8 mouse cellular contexts compared by ENCODE assay signal in genomic region chr9:53535416-53536320, GRCm38 (mm10). TPM values are rescaled to one million over a fixed set of nuclear protein-coding genes. Genes with fewer than 3 reads are reported as not detected.
DNase-seq lines count a peak whose midpoint lies in the region; ATAC-seq and TF ChIP-seq lines count a peak whose summit lies in the region.

No protein-coding gene starts in this region.

- peak overlapping the region; percentile 66; the same call in 1 of the 2 replicates for H3K27ac ChIP-seq in left cerebral cortex, adult 2 months
- H3K27ac ChIP-seq in forebrain, postnatal 0 days (ENCODE audit: low read depth, low read length), result peak overlapping the region; percentile 74
- H3K27ac ChIP-seq in midbrain, embryonic 12.5 days (replicated peaks), result peak overlapping the region; percentile 81

- H3K4me3 ChIP-seq in left cerebral cortex, adult 2 months, result peak overlapping the region; percentile 91
- H3K4me3 ChIP-seq in forebrain, postnatal 0 days (ENCODE audit: low read depth, low read length), result peak overlapping the region; percentile 95
- peak overlapping the region; percentile 90 for H3K4me3 ChIP-seq in midbrain, embryonic 12.5 days

- H3K36me3 ChIP-seq in forebrain, postnatal 0 days (ENCODE audit: insufficient read depth), result 0 out of 2 replicates have a peak, but pooled peaks cover 3% of the 10 kb centered on the region
- H3K36me3 ChIP-seq in midbrain, embryonic 12.5 days, result peaks cover 12% of the 10 kb centered on the region

- H3K27me3 ChIP-seq in forebrain, postnatal 0 days (ENCODE audit: insufficient read depth, low read length), result no peaks in the 10 kb centered on the region
- no peaks in the 10 kb centered on the region for H3K27me3 ChIP-seq in midbrain, embryonic 12.5 days

- TF ChIP-seq CTCF in left cerebral cortex, adult 2 months (IDR thresholded peaks at IDR 0.05), result no peak
- TF ChIP-seq CTCF in forebrain, postnatal 0 days (IDR thresholded peaks at IDR 0.05; ENCODE audit: low read depth), result no peak

- peak overlapping the region; percentile 50 for H3K9ac ChIP-seq in forebrain, postnatal 0 days
- peak overlapping the region; percentile 66 for H3K9ac ChIP-seq in midbrain, embryonic 12.5 days (replicated peaks)

- peak overlapping the region; percentile 66 for H3K4me2 ChIP-seq in forebrain, postnatal 0 days (ENCODE audit: low read depth)
- H3K4me2 ChIP-seq in midbrain, embryonic 12.5 days (replicated peaks), result peak overlapping the region; percentile 88

- H3K4me1 ChIP-seq in forebrain, postnatal 0 days (ENCODE audit: insufficient read depth), result peaks cover 5% of the 10 kb centered on the region; the same call in 1 of the 2 replicates
- peaks cover 28% of the 10 kb centered on the region for H3K4me1 ChIP-seq in midbrain, embryonic 12.5 days

- DNase-seq in left cerebral cortex, adult 2 months (ENCODE audit: extremely low spot score in 1 of 2, low spot score in 2 of 2), result no peak
- DNase-seq in left cerebral cortex, postnatal 14 days (ENCODE audit: low spot score in 2 of 2), result no peak
- peak; percentile 21 for DNase-seq in c-Kit-negative CD71-positive TER-119-positive erythroid progenitor cells, embryonic 14.5 days (ENCODE audit: low read depth, low spot score)
- DNase-seq in forebrain, postnatal 0 days, result no peak
- peak; percentile 24 for DNase-seq in kidney, postnatal 10 days
- DNase-seq in thymus, postnatal 14 days, result peak; percentile 21
- DNase-seq in gastrocnemius, postnatal 25 days, result no peak

- intact Hi-C loops in left cerebral cortex, adult 2 months (cut with DNase I), result no loop called here
- intact Hi-C loops in left cerebral cortex, postnatal 14 days (cut with DNase I), result no loop called here

- WGBS in forebrain, postnatal 0 days, result 18% methylated on average over 17 of the region's 17 CpGs
- 24% methylated on average over 17 of the region's 17 CpGs for WGBS in midbrain, embryonic 12.5 days

- no peaks in the 10 kb centered on the region for H3K9me3 ChIP-seq in forebrain, postnatal 0 days (ENCODE audit: low read length)
- no peaks in the 10 kb centered on the region for H3K9me3 ChIP-seq in midbrain, embryonic 12.5 days

- no peak for ATAC-seq in forebrain, postnatal 0 days
- no peak for ATAC-seq in midbrain, embryonic 12.5 days (ENCODE audit: low FRiP score, low read depth)

RNA-seq across cellular contexts. Expression of gene Atm, which starts 0.9 kb away (rescaled TPM):
- total RNA-seq in left cerebral cortex, adult 2 months (2021), result 10 to 100 TPM; 16.8 to 20.2 TPM
- total RNA-seq in left cerebral cortex, postnatal 14 days (2021), result 10 to 100 TPM; 16.3 to 19.6 TPM
- 11.1 and 22.2 TPM in 2 replicates for total RNA-seq in forebrain, postnatal 0 days (2014; rRNA removed)
- polyA plus RNA-seq in forebrain, postnatal 0 days (2015; fragmentation: Nextera tagmentation; extraction: Ambion mirVana), result 4.8 and 4.9 TPM in 2 replicates
- polyA plus RNA-seq in midbrain, embryonic 12.5 days (2016; fragmentation: Nextera tagmentation; extraction: Ambion mirVana), result 18.2 and 18.8 TPM in 2 replicates
- 1 to 10 TPM; 4.8 to 6.8 TPM for total RNA-seq in gastrocnemius, postnatal 25 days (2021)

RNA-seq across cellular contexts. Expression of gene Npat, which starts 1.2 kb away (rescaled TPM):
- total RNA-seq in left cerebral cortex, adult 2 months (2021), result 10 to 100 TPM; 17.8 to 20.0 TPM
- total RNA-seq in left cerebral cortex, postnatal 14 days (2021), result 10 to 100 TPM; 14.0 to 15.0 TPM
- 14.1 and 17.4 TPM in 2 replicates for total RNA-seq in forebrain, postnatal 0 days (2014; rRNA removed)
- polyA plus RNA-seq in forebrain, postnatal 0 days (2015; fragmentation: Nextera tagmentation; extraction: Ambion mirVana), result 5.3 and 8.6 TPM in 2 replicates
- 18.1 and 18.9 TPM in 2 replicates for polyA plus RNA-seq in midbrain, embryonic 12.5 days (2016; fragmentation: Nextera tagmentation; extraction: Ambion mirVana)
- total RNA-seq in gastrocnemius, postnatal 25 days (2021), result 1 to 10 TPM; 3.6 to 4.3 TPM

Comparison
In these comparisons a context has a peak if more than half of its experiments do, and no peak if none do; other contexts are left out.
1. DNase-seq: peak in c-Kit-negative CD71-positive TER-119-positive erythroid progenitor cells, embryonic 14.5 days (single experiment), kidney, postnatal 10 days (single experiment) and thymus, postnatal 14 days (single experiment); none in left cerebral cortex, adult 2 months (0 of 2), left cerebral cortex, postnatal 14 days (0 of 2), forebrain, postnatal 0 days (single experiment) and gastrocnemius, postnatal 25 days (single experiment).
2. Peak in every context shown above with its lines, with median percentiles within 50 percentile points of each other: H3K27ac ChIP-seq and H3K4me3 ChIP-seq.